Mouse (Mus musculus): ENCODE results near the gene Apba1.

- TF ChIP-seq CTCF (conservative IDR thresholded peaks at IDR 0.05; ENCODE audit: insufficient read depth, insufficient read length, low read depth, low read length) (no peak), POLR2A (IDR thresholded peaks at IDR 0.05; ENCODE audit: low read depth, low read length) (no peak)
Observed at GRCm38 (mm10) chr19:23833685-23834682, 75.3 kb downstream of the Apba1 start.

All from kidney, adult 2 months (tissue).